Mouse (Mus musculus) neural tube, embryonic 13.5 days (tissue): ENCODE measurements around the gene Mettl24. TPM values are rescaled to one million over a fixed set of nuclear protein-coding genes. Genes with fewer than 3 reads are reported as not detected.

Experiments used
- ATAC-seq: fragments of 200-750 bp; cut with Nextera tagmentation; 2 replicates; pipeline ENCODE4 v1.8.0; 2017; ENCODE audit warnings: low read depth, mild to moderate bottlenecking, moderate TSS enrichment, moderate library complexity
- H3K27ac ChIP-seq: fragments of 300-500 bp; sonication (generic); replicated peaks from 2 replicates; pipeline ENCODE4 v1.5.1; 2015; ENCODE audit warnings: moderate library complexity, mild to moderate bottlenecking, inconsistent platforms
- H3K27me3 ChIP-seq: fragments of 300-500 bp; sonication (generic); 2 replicates; pipeline ENCODE4 v1.6.1; 2015; ENCODE audit warnings: mild to moderate bottlenecking, inconsistent platforms
- H3K36me3 ChIP-seq: fragments of 300-500 bp; sonication (generic); 2 replicates; pipeline ENCODE4 v1.6.1; 2015; ENCODE audit warnings: mild to moderate bottlenecking, inconsistent platforms
- H3K4me1 ChIP-seq: fragments of 300-500 bp; sonication (generic); replicated peaks from 2 replicates; pipeline ENCODE4 v1.6.1; 2015; ENCODE audit warnings: inconsistent platforms
- H3K4me2 ChIP-seq: fragments of 300-500 bp; sonication (generic); 2 replicates; pipeline ENCODE4 v1.6.1; 2015; ENCODE audit warnings: inconsistent platforms, mild to moderate bottlenecking, moderate library complexity
- H3K4me3 ChIP-seq: fragments of 300-500 bp; sonication (generic); 2 replicates; pipeline ENCODE4 v1.5.1; 2015; ENCODE audit warnings: mild to moderate bottlenecking, inconsistent platforms
- H3K9ac ChIP-seq: fragments of 300-500 bp; sonication (generic); 2 replicates; pipeline ENCODE4 v1.6.1; 2015; ENCODE audit warnings: moderate library complexity, mild to moderate bottlenecking, inconsistent platforms
- H3K9me3 ChIP-seq: fragments of 300-500 bp; sonication (generic); 2 replicates; pipeline ENCODE4 v1.6.1; 2016; ENCODE audit warnings: inconsistent platforms
- WGBS: fragments of 180-500 bp; shearing (Covaris S2); methylation state at CpG from one replicate; pipeline ENCODE4 v1.1.7; 2015; 5-methylcytosine and 5-hydroxymethylcytosine counted together
- polyA plus RNA-seq: library from polyadenylated mRNA; unstranded; fragments of >200 nt; fragmentation: Nextera tagmentation; extraction: Ambion mirVana; gene quantifications from 2 replicates; pipeline ENCODE4 v1.2.1, GENCODE M21; 2015

Mettl24 gene
- polyA plus RNA-seq, 1 experiment from 2014 or later, result 0.70 TPM

DNA sequence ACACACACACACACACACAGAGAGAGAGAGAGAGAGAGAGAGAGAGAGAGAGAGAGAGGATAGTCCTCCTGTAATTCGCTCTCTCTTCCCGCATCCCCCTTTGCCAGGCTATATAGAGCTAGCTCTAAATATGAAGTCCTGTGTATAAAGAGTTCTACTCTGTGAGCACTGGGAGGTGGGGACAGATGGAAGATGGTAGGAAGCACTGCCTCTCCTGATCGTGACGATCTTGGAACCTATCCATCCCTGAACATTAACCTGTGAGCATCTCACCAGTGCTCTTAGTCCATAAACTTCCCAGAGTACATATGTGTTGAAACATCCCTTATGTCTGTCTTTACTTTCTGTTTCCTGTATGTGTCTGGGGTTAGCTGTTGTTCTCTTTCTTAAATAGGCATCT, 3.9 kb downstream of the Mettl24 start:
- Histone ChIP-seq H3K9ac (no peak overlapping the region), H3K27ac (no peak overlapping the region), H3K4me2 (no peak overlapping the region), H3K4me1 (peaks cover 22% of the 10 kb centered on the region), H3K9me3 (no peaks in the 10 kb centered on the region), H3K4me3 (no peak overlapping the region), H3K27me3 (0 out of 2 replicates have a peak, but pooled peaks cover 10% of the 10 kb centered on the region), H3K36me3 (no peaks in the 10 kb centered on the region)
- ATAC-seq, result no peak
- WGBS, result 85% methylated on average over 4 of the region's 4 CpGs

DNA sequence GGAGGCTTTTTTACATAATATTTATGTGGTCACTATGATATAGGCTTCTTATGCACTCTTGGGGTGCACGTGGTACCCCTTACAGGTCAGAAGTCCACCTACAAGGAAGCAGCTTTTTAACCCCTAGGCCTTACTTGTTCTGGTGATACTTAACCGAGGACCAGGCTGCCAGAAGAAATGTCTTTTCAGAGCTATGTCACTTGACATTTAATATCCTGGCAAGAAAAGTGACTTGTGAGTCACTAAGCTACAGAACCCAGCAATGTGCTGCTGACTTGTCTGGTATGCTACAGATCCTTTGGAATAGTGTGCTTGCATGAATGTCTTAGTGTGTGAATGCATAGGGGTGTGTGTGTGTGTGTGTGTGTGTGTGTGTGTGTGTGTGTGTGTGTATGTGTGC, 4.3 kb downstream of the Mettl24 start:
- Histone ChIP-seq H3K4me2 (no peak overlapping the region), H3K4me3 (no peak overlapping the region), H3K27me3 (0 out of 2 replicates have a peak, but pooled peaks cover 10% of the 10 kb centered on the region), H3K9me3 (no peaks in the 10 kb centered on the region), H3K9ac (no peak overlapping the region), H3K36me3 (no peaks in the 10 kb centered on the region), H3K4me1 (peaks cover 21% of the 10 kb centered on the region), H3K27ac (no peak overlapping the region)
- 84% methylated on average over 2 of the region's 2 CpGs for WGBS
- ATAC-seq, result no peak

DNA sequence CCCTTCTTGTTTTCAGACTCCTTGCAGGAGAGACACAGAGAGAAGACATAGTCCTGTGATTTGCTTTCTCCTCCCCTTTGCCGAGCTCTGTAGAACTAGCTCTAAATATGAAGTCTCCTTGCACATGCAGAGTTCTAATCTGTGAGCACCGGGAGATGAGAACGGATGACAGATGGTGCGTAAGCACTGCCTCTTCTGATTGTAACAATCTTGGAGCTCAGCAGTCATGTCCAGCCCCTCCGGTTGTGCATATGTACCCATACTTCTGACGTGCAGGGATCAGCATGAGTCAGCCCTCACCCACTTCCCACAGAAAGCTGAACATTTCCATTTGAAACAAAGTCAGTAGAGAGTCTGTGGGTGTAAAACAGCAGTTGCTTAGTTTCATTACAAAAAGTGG, 5.2 kb downstream of the Mettl24 start:
- no peak for ATAC-seq
- 81% methylated on average over 6 of the region's 6 CpGs for WGBS
- H3K9me3 ChIP-seq, result no peaks in the 10 kb centered on the region
- 0 out of 2 replicates have a peak, but pooled peaks cover 10% of the 10 kb centered on the region for H3K27me3 ChIP-seq
- no peak overlapping the region for H3K27ac ChIP-seq
- no peak overlapping the region for H3K9ac ChIP-seq
- no peaks in the 10 kb centered on the region for H3K36me3 ChIP-seq
- no peak overlapping the region for H3K4me2 ChIP-seq
- H3K4me1 ChIP-seq, result peaks cover 12% of the 10 kb centered on the region
- no peak overlapping the region for H3K4me3 ChIP-seq

DNA sequence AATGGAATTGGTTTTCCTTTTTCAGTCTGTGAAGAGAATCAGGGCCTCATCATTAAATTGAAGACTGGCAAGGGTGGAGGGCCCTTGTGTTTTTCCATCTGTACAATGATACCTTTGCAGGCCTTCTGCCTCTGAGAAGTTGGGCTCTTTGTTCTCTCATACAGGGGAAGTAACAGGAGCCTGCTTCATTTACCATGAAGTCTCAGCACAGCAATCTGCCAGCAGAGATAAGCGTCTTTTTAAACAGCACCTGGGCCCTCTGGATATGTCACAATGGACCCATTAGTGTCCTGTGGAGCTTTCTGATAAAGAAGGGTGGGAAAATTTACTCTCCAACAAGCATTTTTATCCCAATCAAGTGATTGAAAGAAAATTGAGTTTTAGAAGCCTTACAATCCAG, 5.8 kb downstream of the Mettl24 start:
- Histone ChIP-seq H3K27me3 (0 out of 2 replicates have a peak, but pooled peaks cover 7% of the 10 kb centered on the region), H3K27ac (no peak overlapping the region), H3K4me3 (no peak overlapping the region), H3K9me3 (no peaks in the 10 kb centered on the region), H3K9ac (no peak overlapping the region), H3K4me2 (no peak overlapping the region), H3K36me3 (no peaks in the 10 kb centered on the region), H3K4me1 (peaks cover 6% of the 10 kb centered on the region)
- 26% methylated on average over 1 of the region's 1 CpGs for WGBS
- ATAC-seq, result no peak

DNA sequence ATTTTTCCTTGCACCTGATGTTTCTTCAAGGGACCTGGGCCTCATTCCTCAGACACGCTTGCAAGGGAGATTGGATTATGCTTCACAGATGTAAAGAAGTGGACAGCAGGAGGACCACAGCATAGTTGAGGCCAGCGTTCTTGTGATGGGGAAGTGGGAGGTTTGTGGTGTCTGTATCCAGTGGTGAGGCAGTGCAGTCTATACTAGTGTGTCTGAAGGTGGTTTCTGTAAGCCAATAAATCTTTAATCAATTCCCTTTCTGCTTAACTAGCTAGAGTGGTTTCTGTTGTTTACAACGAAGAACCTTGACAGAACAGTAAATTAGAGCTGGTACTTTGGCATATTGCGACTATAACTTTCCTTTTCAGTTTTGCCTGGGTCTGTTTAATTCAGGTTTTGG, 15.6 kb downstream of the Mettl24 start:
- WGBS, result 72% methylated on average over 4 of the region's 4 CpGs

DNA sequence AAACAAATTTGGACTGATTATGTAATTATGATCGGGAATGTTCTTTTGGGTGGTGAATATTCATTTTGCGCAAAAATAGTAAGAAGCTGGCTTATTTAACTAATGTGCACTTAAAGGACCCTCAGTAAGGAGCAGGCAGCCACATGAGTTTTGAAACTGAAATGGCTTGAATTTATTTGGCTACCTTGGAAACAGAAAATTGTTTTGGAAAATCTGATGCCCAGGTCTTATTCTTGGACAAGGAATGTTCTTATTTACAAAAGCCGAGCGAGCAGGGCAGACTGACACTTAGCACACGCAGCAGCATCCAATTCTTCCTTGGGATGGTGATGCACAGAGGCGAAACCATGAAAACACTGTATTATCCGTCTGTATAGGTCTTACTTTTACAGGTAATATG, 28.0 kb downstream of the Mettl24 start:
- Histone ChIP-seq H3K9me3 (no peaks in the 10 kb centered on the region), H3K4me3 (no peak overlapping the region), H3K36me3 (no peaks in the 10 kb centered on the region), H3K27ac (no peak overlapping the region), H3K4me1 (peaks cover 5% of the 10 kb centered on the region; the same call in 1 of the 2 replicates), H3K9ac (no peak overlapping the region), H3K4me2 (no peak overlapping the region), H3K27me3 (no peaks in the 10 kb centered on the region)
- WGBS, result 89% methylated on average over 7 of the region's 7 CpGs
- no peak for ATAC-seq

More for the DNA sequence above, 15.6 kb downstream of the Mettl24 start:
- H3K4me3 ChIP-seq, result no peak overlapping the region
- H3K4me1 ChIP-seq, result no peaks in the 10 kb centered on the region
- H3K27ac ChIP-seq, result no peak overlapping the region
- H3K36me3 ChIP-seq, result no peaks in the 10 kb centered on the region
- no peaks in the 10 kb centered on the region for H3K27me3 ChIP-seq
- ATAC-seq, result no peak
- H3K4me2 ChIP-seq, result no peak overlapping the region
- no peak overlapping the region for H3K9ac ChIP-seq
- H3K9me3 ChIP-seq, result no peaks in the 10 kb centered on the region; the same call in 1 of the 2 replicates

DNA sequence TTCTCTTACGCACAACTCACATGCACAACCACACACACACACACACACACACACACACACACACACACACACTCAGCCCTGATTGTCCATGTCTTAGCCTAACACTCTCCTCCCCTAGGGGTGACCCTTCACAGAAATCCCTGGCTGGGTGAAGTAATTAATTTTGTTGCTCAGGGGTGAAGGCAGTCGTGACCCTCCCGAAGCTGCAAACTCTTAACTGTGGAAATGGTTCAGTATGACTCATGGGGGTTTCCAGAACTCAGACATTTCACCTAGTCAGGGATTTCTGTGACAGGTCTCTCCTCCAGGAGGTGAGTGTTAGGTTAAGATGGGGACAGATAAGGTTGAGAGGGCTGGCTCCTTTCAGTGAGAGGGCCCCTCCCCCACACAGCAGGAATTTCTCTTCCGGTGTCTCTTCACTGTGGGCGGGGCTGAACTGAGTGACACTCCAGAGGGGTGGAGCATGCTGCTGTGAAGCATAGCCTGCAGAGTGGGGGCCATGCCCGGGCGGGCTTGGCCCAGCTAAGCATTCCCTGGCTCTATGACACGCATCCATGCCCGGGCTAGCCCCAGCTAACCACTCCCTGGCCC, 30.0 kb downstream of the Mettl24 start:
- ATAC-seq, result peak; percentile 50
- WGBS, result 42% methylated on average over 9 of the region's 9 CpGs
- peaks cover 5% of the 10 kb centered on the region; the same call in 1 of the 2 replicates for H3K4me1 ChIP-seq
- H3K27ac ChIP-seq, result 0 out of 2 replicates have a peak overlapping the region, but pooled peaks have one; percentile 1
- H3K4me2 ChIP-seq, result no peak overlapping the region
- H3K9me3 ChIP-seq, result no peaks in the 10 kb centered on the region
- H3K27me3 ChIP-seq, result no peaks in the 10 kb centered on the region
- H3K36me3 ChIP-seq, result no peaks in the 10 kb centered on the region
- no peak overlapping the region for H3K9ac ChIP-seq
- H3K4me3 ChIP-seq, result no peak overlapping the region

DNA sequence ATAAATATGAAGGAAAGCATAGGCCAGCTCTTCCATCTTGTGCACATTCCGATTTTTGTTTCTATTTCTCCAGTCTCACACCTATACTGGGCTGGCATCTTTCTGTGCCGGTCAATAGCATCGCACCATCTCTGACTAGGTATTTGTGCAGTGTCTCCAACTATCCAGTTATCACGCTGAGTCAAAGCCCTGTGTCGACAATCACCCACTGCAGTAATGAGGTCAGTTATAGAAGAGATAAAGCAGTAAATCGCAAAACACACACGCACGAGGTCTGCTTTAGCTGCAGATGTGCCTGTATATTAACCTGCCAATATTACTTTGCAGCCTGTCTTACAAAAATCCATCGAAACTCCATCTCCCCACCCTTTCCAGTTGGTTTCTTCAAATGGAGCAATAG, 30.7 kb downstream of the Mettl24 start:
- 0 out of 2 replicates have a peak overlapping the region, but pooled peaks have one; percentile 1 for H3K27ac ChIP-seq
- no peaks in the 10 kb centered on the region for H3K27me3 ChIP-seq
- no peaks in the 10 kb centered on the region for H3K9me3 ChIP-seq
- ATAC-seq, result no peak
- no peaks in the 10 kb centered on the region for H3K36me3 ChIP-seq
- no peak overlapping the region for H3K4me3 ChIP-seq
- no peak overlapping the region for H3K9ac ChIP-seq
- H3K4me1 ChIP-seq, result peaks cover 5% of the 10 kb centered on the region; the same call in 1 of the 2 replicates
- H3K4me2 ChIP-seq, result no peak overlapping the region
- 78% methylated on average over 9 of the region's 9 CpGs for WGBS

DNA sequence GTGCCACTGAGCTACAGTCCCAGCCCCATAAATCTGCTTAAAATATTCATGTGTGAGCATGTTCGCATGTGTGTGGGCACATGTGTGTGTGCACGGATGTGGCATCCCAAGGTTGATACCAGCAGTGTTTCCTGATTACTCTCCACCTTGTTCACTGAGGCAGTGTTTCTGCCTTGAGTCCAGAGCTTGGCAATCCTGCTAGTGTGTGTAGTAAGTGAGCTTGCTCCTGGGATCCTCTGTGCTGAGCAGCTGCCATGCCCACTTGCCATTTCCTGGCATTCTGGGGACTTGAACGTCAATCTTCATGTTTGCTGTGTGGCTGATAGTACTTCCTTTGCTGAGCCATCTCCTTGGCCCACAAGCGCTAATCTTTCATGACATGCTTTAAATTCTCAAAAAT, 32.1 kb downstream of the Mettl24 start:
- 88% methylated on average over 4 of the region's 4 CpGs for WGBS
- Histone ChIP-seq H3K9me3 (no peaks in the 10 kb centered on the region), H3K27me3 (no peaks in the 10 kb centered on the region), H3K9ac (no peak overlapping the region), H3K36me3 (no peaks in the 10 kb centered on the region), H3K27ac (no peak overlapping the region), H3K4me3 (no peak overlapping the region), H3K4me2 (no peak overlapping the region), H3K4me1 (peaks cover 14% of the 10 kb centered on the region; the same call in 1 of the 2 replicates)
- no peak for ATAC-seq

DNA sequence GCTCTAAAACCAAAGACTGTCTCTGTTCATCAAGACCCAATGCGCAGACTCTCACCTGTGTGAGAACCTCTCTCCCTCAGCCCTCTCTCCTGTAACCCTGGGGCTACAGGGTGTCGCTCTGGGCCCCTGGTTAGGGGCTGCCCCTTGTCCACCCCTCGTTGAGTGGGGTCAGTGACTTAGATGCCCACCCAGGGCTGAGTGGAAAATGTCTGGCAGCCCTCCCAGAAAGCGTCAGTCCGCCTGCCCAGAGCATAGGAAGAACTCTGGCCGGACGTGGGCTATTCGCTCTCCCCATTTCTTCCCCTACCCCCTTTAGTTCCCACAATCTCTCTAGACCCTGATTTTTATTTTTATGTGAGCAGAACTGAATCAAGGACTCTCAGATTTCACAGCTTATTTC, 33.2 kb downstream of the Mettl24 start:
- Histone ChIP-seq H3K36me3 (no peaks in the 10 kb centered on the region), H3K9ac (no peak overlapping the region), H3K27me3 (no peaks in the 10 kb centered on the region), H3K27ac (no peak overlapping the region), H3K4me3 (no peak overlapping the region), H3K9me3 (no peaks in the 10 kb centered on the region), H3K4me2 (no peak overlapping the region), H3K4me1 (peaks cover 20% of the 10 kb centered on the region; the same call in 1 of the 2 replicates)
- no peak for ATAC-seq
- WGBS, result 85% methylated on average over 8 of the region's 8 CpGs

DNA sequence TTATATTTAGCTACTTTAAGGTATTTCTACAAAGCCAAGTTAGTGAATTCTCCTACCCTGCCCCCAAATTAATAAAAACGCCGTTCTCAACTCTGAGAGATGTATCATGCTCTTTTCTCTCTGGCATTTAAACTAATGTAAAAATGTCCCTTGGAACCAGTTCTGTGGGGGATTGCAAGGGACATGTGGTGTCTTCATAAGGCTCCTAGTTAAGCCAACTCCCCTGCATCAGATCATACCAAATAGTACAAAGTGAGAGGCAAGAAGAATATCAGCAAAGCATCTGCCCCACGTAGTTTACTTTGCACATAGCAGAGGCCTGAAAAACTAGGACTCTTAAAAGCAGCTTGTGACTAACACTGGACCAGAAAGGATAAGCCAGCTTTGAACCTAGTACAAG, 33.6 kb downstream of the Mettl24 start:
- H3K4me3 ChIP-seq, result no peak overlapping the region
- 81% methylated on average over 3 of the region's 3 CpGs for WGBS
- H3K4me1 ChIP-seq, result peaks cover 21% of the 10 kb centered on the region; the same call in 1 of the 2 replicates
- H3K4me2 ChIP-seq, result no peak overlapping the region
- no peak for ATAC-seq
- H3K9me3 ChIP-seq, result no peaks in the 10 kb centered on the region
- no peaks in the 10 kb centered on the region for H3K27me3 ChIP-seq
- H3K36me3 ChIP-seq, result no peaks in the 10 kb centered on the region
- no peak overlapping the region for H3K9ac ChIP-seq
- no peak overlapping the region for H3K27ac ChIP-seq

DNA sequence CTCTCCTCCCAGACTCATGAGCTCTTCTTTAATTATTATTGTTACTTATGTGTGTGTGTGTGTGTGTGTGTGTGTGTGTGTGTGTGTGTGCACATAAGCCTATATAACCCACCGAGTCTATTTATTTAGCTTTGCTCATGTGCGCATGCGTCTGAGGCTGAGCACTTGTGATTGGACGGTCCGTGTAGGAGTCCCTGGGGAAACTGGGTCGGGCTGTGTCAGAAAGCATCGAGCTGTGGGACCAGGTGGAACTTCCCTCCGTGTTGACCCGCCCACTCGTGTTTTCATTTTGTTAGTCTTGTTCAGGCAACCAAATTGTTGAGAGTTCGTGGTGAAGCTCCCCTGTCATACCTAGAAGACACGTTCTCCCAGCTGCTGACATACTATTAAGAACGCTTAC, 35.3 kb downstream of the Mettl24 start:
- Histone ChIP-seq H3K4me2 (no peak overlapping the region), H3K27ac (0 out of 2 replicates have a peak overlapping the region, but pooled peaks have one; percentile 11), H3K27me3 (no peaks in the 10 kb centered on the region), H3K36me3 (no peaks in the 10 kb centered on the region), H3K9ac (no peak overlapping the region), H3K9me3 (no peaks in the 10 kb centered on the region), H3K4me1 (peaks cover 18% of the 10 kb centered on the region; the same call in 1 of the 2 replicates), H3K4me3 (no peak overlapping the region)
- ATAC-seq, result no peak
- WGBS, result 89% methylated on average over 13 of the region's 13 CpGs

DNA sequence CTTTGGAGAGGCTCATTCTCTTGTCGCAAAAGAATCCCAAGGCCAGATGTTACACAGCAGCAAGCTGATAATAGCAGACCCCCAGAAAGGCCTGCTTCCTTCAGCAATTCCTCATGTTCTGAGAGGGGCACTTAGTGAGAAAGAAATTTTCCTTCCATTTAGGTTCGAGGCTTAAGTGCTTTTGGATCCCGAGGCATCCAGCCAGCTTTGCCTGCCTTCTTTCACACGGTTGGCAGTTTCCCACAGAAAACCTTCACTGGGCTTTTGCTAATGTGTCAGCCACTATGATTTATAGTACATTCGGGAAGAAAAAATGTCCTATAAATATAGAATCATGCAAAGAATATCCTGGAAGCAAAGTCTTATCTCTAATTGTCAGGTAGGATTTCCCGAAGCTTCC, 36.0 kb downstream of the Mettl24 start:
- Histone ChIP-seq H3K27ac (0 out of 2 replicates have a peak overlapping the region, but pooled peaks have one; percentile 11), H3K9me3 (no peaks in the 10 kb centered on the region), H3K4me3 (no peak overlapping the region), H3K4me2 (no peak overlapping the region), H3K36me3 (no peaks in the 10 kb centered on the region), H3K27me3 (no peaks in the 10 kb centered on the region), H3K4me1 (peaks cover 19% of the 10 kb centered on the region), H3K9ac (no peak overlapping the region)
- WGBS, result 62% methylated on average over 6 of the region's 6 CpGs
- ATAC-seq, result no peak
